Mouse (Mus musculus): Measurements from ENCODE around the gene Fbxl18. TPM values are rescaled to one million over a fixed set of nuclear protein-coding genes. Genes with fewer than 3 reads are reported as not detected.

Gene Fbxl18
- polyA plus RNA-seq, 1 experiment from 2014 or later = 16.5 TPM

DNA sequence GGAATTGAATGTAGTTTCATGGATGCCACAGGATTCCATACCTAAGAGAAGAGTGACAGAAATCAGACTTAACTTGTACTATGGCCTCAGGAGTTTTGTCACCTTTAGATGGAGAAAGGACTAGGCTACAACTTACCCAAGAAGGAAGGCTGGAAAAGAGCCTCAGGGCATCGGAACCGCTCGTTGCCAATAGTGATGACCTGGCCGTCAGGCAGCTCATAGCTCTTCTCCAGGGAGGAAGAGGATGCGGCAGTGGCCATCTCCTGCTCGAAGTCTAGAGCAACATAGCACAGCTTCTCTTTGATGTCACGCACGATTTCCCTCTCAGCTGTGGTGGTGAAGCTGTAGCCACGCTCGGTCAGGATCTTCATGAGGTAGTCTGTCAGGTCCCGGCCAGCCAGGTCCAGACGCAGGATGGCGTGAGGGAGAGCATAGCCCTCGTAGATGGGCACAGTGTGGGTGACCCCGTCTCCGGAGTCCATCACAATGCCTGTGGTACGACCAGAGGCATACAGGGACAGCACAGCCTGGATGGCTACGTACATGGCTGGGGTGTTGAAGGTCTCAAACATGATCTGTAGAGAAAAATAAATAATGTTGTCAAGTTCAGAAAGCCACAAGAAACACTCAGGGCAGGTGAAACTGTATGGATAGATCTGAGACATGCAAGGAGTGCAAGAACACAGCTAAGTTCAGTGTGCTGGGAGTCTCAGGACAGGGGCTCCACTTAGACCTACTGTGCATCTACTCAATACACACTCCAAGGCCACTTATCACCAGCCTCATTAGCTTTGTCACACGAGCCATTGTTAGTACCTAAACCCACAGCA lies 9.2 kb upstream of the Fbxl18 start:
- Histone ChIP-seq H3K4me3 (peak overlapping the region; percentile 94), H3K27ac (peak overlapping the region; percentile 100), H3K4me1 (peaks cover 43% of the 10 kb centered on the region), H3K9me3 (no peaks in the 10 kb centered on the region), H3K36me3 (peaks cover 54% of the 10 kb centered on the region), H3K4me2 (replicated peaks) (peak overlapping the region; percentile 89), H3K9ac (peak overlapping the region; percentile 100), H3K27me3 (no peaks in the 10 kb centered on the region)
- no peak for ATAC-seq (ENCODE audit: insufficient number of reproducible peaks, insufficient read depth, low FRiP score, low TSS enrichment)
- 78% methylated on average over 19 of the region's 19 CpGs for WGBS

DNA sequence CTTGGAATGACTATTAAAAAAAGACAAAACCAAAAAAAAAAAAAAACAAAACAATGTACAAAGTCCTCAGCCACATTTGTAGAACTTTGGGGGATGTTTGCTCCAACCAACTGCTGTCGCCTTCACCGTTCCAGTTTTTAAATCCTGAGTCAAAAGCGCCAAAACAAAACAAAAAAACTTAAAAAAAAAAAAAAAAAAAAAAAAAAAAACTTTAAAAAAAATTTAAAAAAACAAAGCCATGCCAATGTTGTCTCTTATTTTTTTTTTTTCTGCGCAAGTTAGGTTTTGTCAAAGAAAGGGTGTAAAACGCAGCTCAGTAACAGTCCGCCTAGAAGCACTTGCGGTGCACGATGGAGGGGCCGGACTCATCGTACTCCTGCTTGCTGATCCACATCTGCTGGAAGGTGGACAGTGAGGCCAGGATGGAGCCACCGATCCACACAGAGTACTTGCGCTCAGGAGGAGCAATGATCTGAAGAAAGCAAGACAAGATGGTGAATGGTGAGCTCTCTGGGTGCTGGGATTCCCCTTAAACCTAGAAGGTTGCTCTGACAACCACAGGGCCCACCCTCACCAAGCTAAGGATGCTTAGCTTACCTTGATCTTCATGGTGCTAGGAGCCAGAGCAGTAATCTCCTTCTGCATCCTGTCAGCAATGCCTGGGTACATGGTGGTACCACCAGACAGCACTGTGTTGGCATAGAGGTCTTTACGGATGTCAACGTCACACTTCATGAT lies 8.4 kb upstream of the Fbxl18 start:
- H3K27ac ChIP-seq = peak overlapping the region; percentile 100
- 84% methylated on average over 14 of the region's 14 CpGs for WGBS
- peak overlapping the region; percentile 89 for H3K4me2 ChIP-seq (replicated peaks)
- peaks cover 36% of the 10 kb centered on the region for H3K4me1 ChIP-seq
- no peak for ATAC-seq (ENCODE audit: insufficient number of reproducible peaks, insufficient read depth, low FRiP score, low TSS enrichment)
- H3K4me3 ChIP-seq = peak overlapping the region; percentile 94
- H3K36me3 ChIP-seq = peaks cover 60% of the 10 kb centered on the region
- 0 out of 2 replicates have a peak overlapping the region, but pooled peaks have one; percentile 100 for H3K9ac ChIP-seq
- no peaks in the 10 kb centered on the region for H3K27me3 ChIP-seq
- no peaks in the 10 kb centered on the region for H3K9me3 ChIP-seq

DNA sequence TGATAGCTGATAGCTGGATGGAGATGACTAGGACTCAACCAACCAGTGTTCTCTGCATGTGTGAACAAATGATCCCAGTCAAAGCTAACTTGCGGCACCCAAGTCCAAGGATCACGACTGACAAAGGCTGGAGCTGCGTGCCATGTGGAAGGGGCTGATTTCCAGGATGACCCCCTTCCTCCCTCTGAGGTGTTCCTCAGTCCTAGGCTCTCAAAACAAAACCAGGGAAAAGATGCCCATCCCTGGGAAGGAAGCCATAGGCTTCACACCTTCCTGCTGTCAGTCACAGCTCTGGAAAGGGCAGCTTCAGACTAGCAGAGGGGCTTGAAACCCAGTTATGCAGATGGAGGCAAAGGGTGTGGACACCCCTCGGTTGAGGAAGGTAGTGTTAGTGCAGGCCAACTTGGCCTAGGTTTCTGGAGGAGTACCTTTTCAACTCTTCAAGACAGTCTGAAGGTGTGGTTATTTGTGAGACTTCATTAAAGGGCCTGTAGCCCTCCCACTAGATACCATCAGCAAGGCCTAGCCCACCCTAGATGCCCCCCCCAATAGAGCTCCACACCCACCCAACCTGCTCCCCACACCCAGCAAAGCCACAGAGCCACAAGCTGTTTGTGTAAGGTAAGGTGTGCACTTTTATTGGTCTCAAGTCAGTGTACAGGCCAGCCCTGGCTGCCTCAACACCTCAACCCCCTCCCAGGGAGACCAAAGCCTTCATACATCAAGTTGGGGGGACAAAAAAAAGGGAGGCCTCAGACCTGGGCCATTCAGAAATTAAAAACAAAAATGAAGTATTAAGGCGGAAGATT lies 7.5 kb upstream of the Fbxl18 start:
- Histone ChIP-seq H3K4me2 (replicated peaks) (0 out of 2 replicates have a peak overlapping the region, but pooled peaks have one; percentile 9), H3K4me1 (peaks cover 26% of the 10 kb centered on the region), H3K4me3 (no peak overlapping the region), H3K9me3 (no peaks in the 10 kb centered on the region), H3K36me3 (peaks cover 60% of the 10 kb centered on the region), H3K27me3 (no peaks in the 10 kb centered on the region), H3K9ac (no peak overlapping the region), H3K27ac (peak overlapping the region; percentile 75)
- 52% methylated on average over 5 of the region's 5 CpGs for WGBS
- no peak for ATAC-seq (ENCODE audit: insufficient number of reproducible peaks, insufficient read depth, low FRiP score, low TSS enrichment)

DNA sequence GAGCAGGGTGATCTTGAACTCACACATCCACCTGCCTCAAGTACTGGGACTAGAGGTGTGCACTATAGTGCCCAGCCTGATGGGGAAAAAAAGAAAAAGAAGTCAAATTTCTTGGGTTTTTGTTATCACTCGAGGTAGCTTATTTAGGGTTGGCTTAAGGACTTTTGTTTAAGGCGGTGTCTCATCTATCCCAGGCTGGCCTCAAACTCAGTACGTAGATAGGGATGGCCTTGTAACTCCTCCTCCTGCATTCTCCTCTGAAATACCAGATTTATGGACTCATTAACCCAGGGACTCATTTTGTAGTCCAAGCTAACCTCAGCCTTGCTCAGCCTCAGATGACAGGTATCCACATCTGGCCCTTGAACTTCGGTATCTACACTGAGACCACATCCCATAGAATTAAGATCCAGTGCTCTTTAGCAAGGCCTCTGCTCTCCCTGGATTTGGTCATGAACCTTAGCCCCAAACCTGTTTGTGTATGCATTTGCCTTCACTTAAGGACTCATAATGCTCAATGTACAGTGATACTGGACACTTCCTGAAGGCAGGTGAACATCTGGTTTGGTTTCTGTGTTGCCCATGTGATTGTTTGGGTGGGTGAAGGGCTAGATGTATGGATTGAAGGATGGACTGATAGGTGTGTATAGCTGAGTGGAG lies 6.8 kb upstream of the Fbxl18 start:
- Histone ChIP-seq H3K27ac (peak overlapping the region; percentile 75; the same call in 1 of the 2 replicates), H3K9ac (no peak overlapping the region), H3K4me3 (no peak overlapping the region), H3K27me3 (no peaks in the 10 kb centered on the region), H3K36me3 (peaks cover 60% of the 10 kb centered on the region), H3K4me2 (replicated peaks) (no peak overlapping the region), H3K9me3 (no peaks in the 10 kb centered on the region), H3K4me1 (peaks cover 19% of the 10 kb centered on the region)
- no peak for ATAC-seq (ENCODE audit: insufficient number of reproducible peaks, insufficient read depth, low FRiP score, low TSS enrichment)
- WGBS = 68% methylated on average over 4 of the region's 4 CpGs

DNA sequence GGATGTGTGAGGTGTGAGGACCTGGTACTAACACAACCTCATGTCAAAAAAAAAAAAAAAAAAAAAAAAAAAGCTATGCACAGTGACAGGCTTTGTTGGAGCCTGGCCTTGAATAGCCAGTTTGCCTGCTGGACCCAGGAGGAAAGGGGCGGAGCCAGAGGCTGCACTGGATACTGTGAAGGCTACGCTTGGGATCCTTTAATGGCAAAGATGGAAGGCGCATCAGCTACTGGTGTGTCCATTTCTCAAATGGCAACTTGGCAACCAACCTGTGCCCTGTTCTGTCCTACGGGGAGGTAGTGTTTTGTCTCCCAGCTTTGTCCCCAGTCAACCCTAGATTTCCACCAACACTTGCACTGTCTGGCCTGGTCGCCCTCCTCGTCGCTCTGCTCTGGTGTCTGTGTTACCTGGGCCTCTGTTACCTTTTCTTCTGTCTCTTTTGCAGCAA lies 6.2 kb upstream of the Fbxl18 start:
- Histone ChIP-seq H3K36me3 (peaks cover 60% of the 10 kb centered on the region), H3K9me3 (no peaks in the 10 kb centered on the region), H3K27me3 (no peaks in the 10 kb centered on the region), H3K4me3 (no peak overlapping the region), H3K4me1 (peaks cover 17% of the 10 kb centered on the region), H3K9ac (no peak overlapping the region), H3K4me2 (replicated peaks) (no peak overlapping the region), H3K27ac (no peak overlapping the region)
- ATAC-seq (ENCODE audit: insufficient number of reproducible peaks, insufficient read depth, low FRiP score, low TSS enrichment) = no peak
- WGBS = 83% methylated on average over 7 of the region's 7 CpGs

DNA sequence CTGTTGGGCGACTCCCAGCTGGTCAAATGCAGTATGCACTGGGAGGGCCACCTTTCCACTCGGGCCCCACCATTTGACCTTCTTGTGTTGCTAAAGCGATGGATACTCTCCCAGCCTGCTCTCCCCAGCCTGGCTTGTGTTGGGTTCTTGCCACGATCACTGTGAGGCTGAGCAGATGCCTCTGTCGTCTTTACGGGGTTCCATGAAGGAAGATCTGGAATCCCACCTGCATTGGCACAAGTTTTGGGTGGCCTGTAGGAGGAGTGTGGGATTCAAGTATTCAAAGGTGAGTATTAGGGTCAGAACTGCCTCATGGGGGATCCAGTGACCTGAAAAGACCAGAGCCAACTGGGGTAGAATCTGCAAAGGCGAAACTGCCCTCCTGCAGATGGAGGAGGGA lies 5.4 kb upstream of the Fbxl18 start:
- Histone ChIP-seq H3K4me3 (no peak overlapping the region), H3K27ac (no peak overlapping the region), H3K4me1 (peaks cover 17% of the 10 kb centered on the region), H3K27me3 (no peaks in the 10 kb centered on the region), H3K9ac (no peak overlapping the region), H3K36me3 (peaks cover 60% of the 10 kb centered on the region), H3K9me3 (no peaks in the 10 kb centered on the region), H3K4me2 (replicated peaks) (no peak overlapping the region)
- WGBS = 85% methylated on average over 7 of the region's 7 CpGs
- no peak for ATAC-seq (ENCODE audit: insufficient number of reproducible peaks, insufficient read depth, low FRiP score, low TSS enrichment)

DNA sequence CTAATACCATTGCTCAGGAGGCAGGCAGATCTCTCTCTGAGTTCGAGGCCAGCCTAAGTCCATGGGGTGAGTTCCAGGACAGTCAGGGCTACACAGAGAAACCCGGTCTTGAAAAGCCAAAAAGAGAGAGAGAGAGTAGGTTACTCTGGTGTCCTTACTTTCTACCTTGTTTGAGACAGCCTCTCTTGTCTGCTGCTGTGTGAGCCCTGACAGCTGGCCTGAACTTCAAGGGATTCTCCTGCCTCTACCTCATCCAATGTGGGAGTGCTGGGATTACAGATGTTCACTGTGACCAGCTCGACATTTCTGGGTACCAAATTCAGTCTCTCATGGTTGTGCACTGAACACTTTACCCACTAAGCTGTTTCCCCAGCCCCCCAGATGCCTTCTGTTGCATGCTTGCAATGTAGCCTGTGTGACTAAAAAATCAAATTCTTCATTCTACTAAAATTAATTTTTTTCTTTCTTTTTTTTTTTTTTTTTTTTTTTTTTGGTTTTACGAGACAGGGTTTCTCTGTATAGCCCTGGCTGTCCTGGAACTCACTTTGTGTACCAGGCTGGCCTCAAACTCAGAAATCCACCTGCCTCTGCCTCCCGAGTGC lies 4.8 kb upstream of the Fbxl18 start:
- Histone ChIP-seq H3K4me1 (peaks cover 17% of the 10 kb centered on the region), H3K27me3 (no peaks in the 10 kb centered on the region), H3K27ac (no peak overlapping the region; the same call in 1 of the 2 replicates), H3K4me2 (replicated peaks) (no peak overlapping the region), H3K4me3 (no peak overlapping the region), H3K36me3 (peaks cover 55% of the 10 kb centered on the region), H3K9me3 (no peaks in the 10 kb centered on the region), H3K9ac (no peak overlapping the region)
- 83% methylated on average over 5 of the region's 5 CpGs for WGBS
- no peak for ATAC-seq (ENCODE audit: insufficient number of reproducible peaks, insufficient read depth, low FRiP score, low TSS enrichment)

DNA sequence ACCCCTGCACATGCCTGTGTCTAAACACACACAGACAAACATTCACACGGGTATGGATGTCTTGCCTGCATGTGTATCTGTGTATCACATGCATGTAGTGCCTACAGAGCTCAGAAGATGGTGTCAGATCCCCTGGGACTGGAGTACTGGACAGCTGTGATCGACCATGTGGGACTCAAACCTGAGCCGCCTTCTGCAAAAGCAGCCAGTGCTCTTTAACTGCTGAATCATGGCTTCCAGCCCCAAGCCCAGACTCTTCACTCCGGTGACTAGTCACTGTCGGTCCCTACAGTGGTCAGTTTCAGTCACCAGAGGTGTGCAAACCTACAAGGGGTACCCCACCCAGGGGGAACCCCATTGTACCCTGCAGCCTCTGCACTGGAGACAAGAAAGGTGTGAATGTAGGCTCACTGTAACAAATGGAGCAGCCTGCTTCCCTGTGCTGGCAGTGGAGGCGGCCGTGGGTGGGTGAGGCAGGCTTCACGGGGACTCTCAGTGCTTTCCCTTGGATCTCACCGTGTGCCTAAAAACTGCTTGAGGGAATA lies 3.9 kb upstream of the Fbxl18 start:
- no peak overlapping the region for H3K27ac ChIP-seq
- peaks cover 46% of the 10 kb centered on the region for H3K36me3 ChIP-seq
- no peak overlapping the region for H3K4me3 ChIP-seq
- no peak for ATAC-seq (ENCODE audit: insufficient number of reproducible peaks, insufficient read depth, low FRiP score, low TSS enrichment)
- no peaks in the 10 kb centered on the region for H3K9me3 ChIP-seq
- H3K4me2 ChIP-seq (replicated peaks) = no peak overlapping the region
- H3K27me3 ChIP-seq = no peaks in the 10 kb centered on the region
- no peak overlapping the region for H3K9ac ChIP-seq
- peaks cover 12% of the 10 kb centered on the region for H3K4me1 ChIP-seq
- WGBS = 86% methylated on average over 9 of the region's 9 CpGs

DNA sequence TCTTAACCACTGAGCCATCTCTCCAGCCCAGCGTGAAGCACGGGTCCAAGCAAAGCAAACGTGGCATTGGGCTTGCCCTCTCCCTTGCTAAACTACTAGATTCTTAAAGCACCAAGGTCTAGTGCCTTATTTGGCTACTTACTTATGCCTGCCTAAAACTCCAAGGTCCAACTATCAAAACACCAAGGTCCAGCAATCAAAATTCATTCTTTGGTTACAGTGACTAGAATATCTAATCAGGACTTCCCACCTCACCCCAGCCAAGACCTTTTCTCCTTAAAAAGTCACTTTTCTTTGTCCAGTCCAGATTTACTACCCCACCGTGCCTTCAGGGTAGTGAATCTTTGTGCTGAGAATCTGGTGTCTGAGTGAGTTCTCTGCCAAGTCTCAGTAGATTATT lies 3.1 kb upstream of the Fbxl18 start:
- ATAC-seq (ENCODE audit: insufficient number of reproducible peaks, insufficient read depth, low FRiP score, low TSS enrichment) = no peak
- Histone ChIP-seq H3K4me3 (no peak overlapping the region), H3K4me2 (replicated peaks) (no peak overlapping the region), H3K9ac (no peak overlapping the region), H3K9me3 (no peaks in the 10 kb centered on the region), H3K36me3 (peaks cover 40% of the 10 kb centered on the region), H3K27me3 (no peaks in the 10 kb centered on the region), H3K27ac (no peak overlapping the region), H3K4me1 (peaks cover 11% of the 10 kb centered on the region)
- WGBS = 87% methylated on average over 4 of the region's 4 CpGs

DNA sequence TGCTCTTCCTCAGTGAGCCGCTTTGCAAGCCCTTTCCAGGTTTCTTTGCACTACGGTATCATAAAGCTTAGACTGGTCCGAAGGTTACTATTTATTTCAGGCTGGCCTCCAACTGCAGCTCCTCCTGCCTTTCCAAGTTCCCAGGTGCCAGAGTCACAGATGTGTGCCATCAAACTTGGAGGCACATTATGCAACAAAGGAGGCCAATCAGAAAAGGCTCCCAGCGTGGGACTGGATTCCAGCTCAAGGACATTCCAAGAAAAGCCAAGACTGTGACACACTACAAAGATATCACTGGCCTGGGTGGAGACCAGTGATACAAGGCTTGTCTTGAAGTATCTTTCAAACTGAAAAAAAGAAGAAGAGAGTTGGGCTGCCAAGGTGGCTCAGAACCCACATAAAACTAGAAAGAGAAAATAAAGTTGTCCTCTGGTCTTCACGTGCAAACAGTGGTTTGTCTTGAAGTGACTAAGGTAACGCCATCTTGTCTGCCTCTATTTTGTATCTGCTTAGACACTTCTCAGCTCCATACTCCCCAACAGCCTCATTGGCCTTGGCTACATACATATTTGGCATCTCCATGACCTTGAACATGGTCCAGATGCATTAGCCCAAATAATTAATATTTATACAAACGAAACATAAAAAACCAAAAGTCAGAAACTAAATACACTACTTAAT lies 2.5 kb upstream of the Fbxl18 start:
- no peak for ATAC-seq (ENCODE audit: insufficient number of reproducible peaks, insufficient read depth, low FRiP score, low TSS enrichment)
- Histone ChIP-seq H3K4me3 (no peak overlapping the region), H3K36me3 (peaks cover 35% of the 10 kb centered on the region), H3K4me2 (replicated peaks) (no peak overlapping the region), H3K9ac (no peak overlapping the region), H3K9me3 (no peaks in the 10 kb centered on the region), H3K4me1 (peaks cover 8% of the 10 kb centered on the region), H3K27me3 (no peaks in the 10 kb centered on the region), H3K27ac (no peak overlapping the region)
- WGBS = 93% methylated on average over 7 of the region's 7 CpGs
